Mouse (Mus musculus) kidney, adult 18-20 months (tissue): Measurements from ENCODE around the gene Pitpnm1.
A peak's percentile ranks its signal among the peaks of the same experiment; 100 is the strongest.

Source experiments
- DNase-seq: peaks from one replicate; pipeline ENCODE4 v3.0.0; 2021

Gene Pitpnm1

DNA sequence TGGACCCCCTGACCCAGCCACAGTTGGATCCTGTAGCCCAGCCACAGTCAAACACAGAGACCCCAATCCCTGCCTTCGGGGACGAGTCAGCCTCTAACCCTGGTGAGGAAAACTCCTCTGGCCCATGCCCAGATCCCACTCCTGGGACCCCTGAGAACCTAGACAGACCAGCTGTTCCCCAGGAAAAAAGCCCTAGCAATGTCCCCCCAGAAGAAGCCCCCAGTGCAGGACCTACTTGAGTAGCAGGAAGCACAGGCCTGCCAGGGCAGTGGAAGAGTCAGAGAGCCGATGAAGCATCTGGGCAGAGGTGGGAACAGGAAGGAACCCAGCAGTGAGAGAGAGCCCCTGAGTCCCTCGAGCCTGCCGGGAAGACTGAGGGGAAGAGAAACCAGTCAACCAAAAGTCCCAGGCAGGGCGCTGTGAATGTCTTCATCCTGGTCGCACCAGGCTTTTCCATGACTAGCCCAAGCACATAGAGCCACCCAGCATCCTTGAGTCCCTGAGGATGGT, 44.0 kb downstream of the Pitpnm1 start, which contains the start of gene Cabp4:
Cabp4 (minus strand) TSS at position 275 of the 510 bp plus-strand sequence.
- no peak for DNase-seq

DNA sequence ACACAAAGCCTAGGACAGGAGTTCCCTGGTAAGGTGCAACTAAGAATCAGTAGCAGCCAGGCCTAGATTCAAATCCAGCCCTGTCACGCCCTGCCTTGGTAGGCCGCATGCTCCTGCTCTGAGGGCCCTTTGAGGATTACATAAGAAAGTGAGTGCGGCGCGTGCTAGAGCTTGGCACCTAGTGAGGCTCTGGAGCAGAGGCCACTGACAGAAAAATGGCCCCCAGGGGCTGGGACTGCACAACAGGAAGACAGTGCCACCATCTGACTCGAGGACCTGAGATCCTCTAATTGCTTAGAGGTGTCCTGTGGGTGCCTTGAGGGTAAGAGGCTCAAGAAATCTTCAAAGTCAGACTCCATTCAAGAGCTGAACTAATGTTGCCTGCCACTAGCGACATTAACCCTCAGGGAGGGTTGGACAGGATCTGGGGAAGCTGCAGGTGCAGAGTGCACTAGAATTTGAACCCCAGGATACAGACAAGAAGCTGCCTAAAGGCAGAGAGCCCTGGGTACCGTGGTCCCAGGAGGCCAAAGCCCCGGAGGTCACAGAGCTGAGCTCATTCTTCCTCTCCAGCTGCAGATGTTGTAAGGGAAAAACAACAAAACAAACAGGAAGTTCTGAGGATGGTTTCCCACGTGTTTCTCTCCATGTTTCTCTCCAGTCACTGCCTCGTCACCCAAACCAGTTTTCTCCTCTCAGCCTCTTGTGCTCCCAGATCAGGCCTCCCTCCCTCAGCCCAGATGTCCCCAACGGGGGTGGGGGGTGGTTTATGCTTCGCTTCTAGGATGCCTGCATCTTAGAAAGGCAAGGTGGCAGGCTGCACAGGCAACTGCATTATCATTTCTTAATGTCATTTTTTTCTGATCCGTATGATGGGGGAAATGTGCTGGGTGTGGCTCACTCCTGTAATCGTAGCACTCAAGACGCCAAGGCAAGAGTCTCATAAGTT, 45.0 kb downstream of the Pitpnm1 start:
- no peak for DNase-seq

DNA sequence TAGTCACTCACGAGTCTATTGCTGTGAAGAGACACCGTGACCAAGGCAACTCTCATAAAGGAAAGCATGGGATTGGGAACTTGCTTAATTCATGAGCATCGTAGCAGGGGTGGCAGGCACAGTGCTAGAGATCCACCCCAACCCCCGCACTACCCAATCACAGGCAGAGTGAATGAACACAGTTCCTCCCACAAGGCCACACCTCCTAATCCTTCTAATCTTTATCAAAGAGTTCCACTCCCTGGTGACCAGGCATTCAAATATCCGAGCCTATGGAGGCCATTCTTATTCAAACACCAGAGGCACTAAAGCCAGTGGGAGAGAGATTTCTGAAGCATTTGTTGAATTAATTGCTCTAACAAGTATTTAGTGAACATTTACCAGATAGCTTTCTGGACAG, 46.1 kb downstream of the Pitpnm1 start:
- DNase-seq, result no peak

DNA sequence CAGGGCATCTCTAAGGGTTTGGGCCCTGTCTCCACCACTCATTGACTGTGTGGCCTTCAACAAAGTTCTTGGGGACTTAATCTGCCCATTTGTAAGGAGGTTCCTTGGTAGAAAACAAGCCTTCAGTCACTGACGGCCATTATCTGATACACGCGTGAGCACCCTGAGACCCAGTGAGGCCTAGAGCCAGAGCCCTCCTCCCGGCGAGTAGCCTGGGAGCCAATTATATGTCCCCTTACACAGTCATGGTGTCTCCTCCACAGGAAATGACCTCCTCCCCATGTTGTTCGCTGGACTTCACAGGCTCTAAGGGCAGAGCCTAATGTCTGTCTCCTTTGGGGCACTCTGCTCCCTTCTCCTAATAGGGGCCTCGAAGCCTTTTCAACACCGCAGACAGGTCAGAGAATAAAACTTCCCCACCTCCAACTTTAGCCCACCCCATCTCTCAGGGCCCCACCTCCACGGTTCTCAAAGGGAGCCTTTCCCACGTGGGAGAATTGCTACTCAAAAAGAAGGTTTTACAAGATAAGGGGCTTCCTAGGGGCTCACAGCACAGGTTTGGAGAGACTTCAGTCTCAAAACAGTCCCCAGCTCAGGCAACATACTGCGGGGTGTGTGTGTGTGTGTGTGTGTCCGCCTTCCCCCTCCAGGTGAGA, 46.7 kb downstream of the Pitpnm1 start:
- no peak for DNase-seq

DNA sequence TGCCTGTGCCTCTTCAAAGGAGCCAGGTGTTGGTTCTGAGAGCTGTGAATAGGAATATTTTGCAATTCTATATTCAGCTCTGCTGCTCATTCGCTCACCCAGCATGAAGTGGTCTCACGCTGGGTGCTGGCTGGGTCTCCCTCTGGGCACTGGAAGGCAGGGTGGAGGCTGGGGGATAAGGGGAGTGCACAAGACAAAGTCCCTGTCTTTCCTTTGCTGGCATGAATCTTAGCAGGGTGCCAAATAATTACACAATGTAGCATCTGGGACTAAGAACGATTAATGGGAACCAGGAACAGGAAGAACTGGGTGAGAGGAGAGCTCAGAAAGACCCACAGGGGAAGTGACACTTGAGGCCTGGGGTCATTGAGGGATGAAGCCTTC, 47.2 kb downstream of the Pitpnm1 start:
- DNase-seq, result no peak

DNA sequence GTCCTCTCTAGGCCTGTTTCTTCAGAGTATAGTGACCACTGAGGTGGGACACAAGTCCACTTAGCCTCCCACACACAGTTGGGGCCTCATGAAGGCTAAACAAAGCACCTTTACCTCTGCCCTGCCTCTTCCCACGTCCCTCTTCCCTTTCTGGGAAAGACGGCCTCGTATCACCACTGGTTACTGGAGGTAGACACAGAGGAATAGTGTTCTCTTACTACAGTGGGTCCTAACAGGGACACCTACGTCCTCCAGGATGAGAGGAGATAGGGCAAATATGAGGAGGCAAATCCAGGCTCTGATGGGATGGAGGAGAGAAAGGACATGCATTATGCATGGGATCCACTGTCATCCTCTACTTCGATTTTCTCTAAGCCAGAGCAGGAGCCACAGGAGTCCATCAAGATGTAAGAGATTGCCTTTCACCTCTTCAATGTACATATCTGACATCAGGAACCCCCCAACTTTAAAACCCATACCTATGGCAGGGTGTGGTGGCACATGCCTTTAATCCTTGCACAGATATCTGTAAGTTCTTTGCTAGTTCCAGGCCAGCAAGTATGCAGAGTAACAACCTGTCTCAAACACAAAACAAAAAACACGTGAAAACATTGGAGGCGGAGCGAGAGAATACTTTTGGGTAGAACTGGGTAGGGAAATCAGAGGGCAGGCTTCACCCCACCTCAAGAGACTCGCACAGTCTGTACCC, 48.1 kb downstream of the Pitpnm1 start:
- DNase-seq, result no peak

DNA sequence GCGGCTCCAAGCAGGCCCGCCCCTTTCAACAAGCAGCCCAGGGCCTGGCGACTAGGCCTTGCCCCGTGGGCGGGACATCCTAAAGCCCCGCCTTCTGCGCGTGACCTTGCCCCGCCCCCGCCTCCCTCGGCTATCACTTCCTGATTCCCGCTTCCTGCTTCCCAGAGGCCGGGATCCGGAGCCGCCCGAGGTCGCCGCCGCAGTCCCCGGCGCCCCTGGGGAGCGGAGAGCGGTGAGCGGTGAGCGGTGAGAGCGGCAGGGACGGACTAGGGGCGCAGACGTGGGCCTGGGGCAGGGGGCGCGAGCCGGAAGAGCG, 48.7 kb downstream of the Pitpnm1 start, which contains the start of gene Coro1b:
Coro1b (plus strand) TSS at position 129 of the 316 bp plus-strand sequence.
- peak; percentile 99 for DNase-seq

DNA sequence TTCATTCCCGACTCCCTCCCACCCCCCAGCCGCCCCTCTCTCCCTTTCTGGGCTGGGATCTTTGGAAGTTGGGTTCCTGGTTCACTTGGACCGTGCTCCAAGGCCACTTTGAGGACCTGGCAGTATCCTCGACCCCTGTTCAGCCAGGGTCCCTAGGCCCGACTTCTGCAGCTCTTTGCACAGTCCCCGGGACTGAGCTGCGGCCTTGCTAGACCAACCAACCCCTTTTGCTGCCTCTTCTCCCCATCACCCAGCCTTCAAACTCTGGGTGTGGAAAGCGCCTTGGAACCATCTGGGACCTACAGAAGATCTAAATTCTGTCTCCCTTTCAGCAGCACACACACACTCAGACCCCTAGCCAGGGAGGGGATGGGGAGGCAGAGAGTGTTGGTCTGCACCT, 49.0 kb downstream of the Pitpnm1 start:
- no peak for DNase-seq

DNA sequence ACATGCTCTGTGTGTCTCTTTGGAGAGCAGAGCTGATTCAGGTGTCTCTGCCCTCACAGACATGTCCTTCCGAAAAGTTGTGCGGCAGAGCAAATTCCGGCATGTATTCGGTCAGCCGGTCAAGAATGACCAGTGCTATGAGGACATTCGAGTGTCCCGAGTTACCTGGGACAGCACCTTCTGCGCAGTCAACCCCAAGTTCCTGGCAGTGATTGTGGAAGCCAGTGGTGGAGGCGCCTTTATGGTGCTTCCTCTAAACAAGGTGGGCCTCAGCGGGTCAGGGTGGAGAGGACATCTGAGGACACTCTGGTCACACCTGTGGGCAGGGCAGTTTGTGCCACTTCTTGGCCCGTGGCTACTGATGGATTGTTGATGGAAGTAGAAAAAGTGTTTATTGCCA, 49.5 kb downstream of the Pitpnm1 start:
- no peak for DNase-seq

DNA sequence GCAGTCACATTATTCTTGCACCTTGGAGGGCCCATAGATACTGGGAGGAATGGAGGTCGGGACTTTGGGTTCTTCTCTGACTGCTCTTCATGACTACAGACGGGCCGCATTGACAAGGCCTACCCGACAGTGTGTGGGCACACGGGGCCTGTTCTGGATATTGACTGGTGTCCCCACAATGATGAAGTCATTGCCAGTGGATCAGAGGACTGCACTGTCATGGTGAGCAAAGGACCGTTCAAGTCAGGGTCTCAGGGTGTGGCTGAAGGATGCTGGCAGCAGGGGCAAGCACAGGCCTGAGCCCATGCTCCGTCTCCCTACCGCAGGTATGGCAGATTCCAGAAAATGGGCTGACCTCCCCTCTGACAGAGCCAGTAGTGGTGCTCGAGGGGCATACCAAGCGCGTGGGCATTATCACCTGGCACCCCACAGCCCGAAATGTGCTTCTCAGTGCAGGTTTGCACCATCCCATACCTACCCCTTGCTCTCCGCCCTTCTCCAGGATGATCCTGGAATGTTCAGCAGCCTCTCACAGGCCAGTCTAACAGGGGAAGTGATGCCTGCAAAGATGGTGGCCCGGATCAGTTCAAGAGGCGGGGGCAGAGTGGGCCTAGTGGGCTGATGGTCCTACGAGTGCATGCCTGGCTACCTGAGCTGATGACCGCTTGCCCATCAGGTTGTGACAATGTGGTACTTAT, 50.1 kb downstream of the Pitpnm1 start:
- no peak for DNase-seq

DNA sequence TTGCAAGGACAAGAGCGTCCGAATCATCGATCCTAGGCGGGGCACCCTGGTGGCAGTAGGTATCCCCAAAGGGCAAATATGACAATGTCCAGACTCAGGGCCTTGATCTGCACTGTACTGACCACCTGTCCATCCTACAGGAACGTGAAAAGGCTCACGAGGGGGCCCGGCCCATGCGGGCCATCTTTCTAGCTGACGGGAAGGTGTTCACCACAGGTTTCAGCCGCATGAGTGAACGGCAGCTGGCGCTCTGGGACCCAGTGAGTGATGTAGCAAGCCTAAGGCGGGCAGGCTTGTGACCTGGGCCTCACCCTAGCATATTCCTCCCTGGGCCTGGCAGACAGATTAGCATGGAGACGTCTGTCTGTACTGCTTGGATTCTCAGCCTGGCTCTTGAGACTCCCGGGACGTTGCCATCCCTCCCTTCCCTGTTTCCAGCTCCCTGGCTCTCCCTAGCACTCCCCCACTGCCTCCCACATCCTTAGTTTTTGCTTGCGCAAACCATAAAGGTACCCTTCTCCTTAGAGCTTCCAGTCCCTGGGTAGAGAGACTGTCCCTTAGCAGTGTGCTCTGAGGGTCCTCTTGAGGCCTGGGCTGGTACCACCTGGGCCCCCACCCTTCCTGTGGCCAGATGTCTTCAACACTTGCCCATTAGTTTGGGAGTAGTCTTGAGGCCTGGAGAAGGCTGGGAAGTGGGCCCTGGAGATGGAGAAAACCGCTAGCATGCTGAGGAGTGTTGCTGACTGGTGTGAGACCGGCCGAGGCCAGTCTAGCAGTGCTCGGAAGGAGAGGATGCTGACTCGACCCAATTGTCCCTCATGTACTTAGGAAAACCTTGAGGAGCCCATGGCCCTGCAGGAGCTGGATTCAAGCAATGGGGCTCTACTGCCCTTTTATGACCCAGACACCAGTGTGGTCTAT, 51.0 kb downstream of the Pitpnm1 start:
- DNase-seq, result no peak

DNA sequence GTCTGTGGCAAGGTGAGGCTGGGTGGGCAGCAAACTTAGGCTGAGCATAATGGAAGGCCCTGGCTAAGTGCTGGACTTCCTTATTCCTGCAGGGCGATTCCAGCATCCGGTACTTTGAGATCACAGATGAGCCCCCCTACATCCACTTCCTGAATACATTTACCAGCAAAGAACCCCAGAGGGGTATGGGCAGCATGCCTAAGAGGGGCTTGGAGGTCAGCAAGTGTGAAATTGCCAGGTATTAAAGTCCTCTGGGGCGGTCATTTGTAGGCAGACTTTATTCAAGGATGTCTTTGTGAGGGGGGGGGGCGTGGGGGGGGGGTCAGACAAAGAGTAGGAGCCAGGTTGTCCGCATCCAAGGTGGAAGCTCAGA, 51.7 kb downstream of the Pitpnm1 start:
- DNase-seq, result no peak

DNA sequence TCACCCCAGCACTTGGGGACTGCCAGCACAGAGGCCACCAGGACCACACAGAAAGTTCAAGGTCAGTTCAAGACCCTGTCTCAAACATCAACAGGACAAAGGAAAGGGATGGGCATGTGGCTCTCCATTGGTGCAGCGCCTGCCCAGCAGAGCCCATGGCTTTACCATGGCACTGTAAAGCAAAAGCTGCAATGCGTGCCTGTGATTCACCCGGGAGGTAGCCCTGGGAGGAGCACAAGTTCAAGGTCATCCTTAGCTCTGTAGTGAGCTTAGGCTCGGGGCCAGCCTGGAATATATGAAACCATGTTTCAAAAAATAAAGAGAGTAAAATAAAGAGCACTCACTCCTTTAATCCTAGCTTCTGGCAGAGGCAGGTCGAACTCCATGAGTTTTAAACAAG, 52.1 kb downstream of the Pitpnm1 start:
- no peak for DNase-seq

DNA sequence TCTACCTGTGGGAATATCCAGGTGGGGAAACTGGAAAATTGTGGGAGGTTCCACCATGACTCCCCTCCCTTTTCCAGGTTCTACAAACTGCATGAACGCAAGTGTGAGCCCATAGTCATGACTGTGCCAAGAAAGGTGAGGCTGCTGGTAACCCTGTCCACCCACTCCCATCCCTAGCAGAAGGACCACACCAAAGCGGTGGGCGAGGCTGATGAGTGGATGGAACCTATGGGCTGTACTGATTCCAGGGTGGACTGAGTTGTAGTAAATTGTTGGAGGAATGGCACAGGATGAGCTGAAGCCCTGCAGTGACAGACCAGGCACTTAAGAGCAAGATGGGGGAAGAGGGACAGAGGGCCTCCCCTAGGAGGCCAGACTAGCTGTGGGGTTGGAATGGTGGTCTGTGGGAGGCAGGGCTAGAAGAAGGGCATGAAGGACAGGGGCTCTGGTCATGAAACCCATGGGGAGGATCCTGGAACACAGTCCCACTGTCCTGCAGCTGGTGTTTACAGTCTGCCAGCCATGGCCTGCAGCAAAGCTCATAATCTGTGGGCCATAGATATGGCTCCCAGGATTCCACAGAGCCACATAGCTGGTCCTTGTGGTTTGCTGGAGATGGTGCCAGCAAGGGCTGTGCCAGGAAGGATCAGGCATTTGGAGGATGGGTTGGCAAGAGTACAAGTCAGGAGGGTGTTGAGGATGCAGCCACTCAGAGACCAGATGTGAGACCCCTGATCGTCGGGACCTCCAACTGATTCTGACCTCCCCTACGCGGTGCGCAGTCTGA, 52.8 kb downstream of the Pitpnm1 start:
- DNase-seq, result no peak

DNA sequence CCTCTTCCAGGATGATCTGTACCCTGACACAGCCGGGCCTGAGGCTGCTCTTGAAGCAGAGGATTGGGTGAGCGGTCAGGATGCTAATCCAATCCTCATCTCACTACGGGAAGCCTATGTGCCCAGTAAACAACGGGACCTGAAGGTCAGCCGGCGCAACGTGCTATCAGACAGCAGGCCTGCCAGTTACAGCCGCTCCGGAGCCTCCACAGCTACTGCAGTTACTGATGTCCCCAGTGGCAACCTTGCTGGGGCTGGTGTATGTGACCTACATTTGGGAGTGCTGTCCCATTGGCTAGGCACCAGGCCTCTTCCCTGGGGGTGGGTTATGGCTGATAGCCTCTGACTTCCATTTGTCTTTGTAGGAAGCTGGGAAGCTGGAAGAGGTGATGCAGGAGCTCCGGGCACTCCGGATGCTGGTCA, 53.4 kb downstream of the Pitpnm1 start, which contains the start of gene Ptprcap:
Ptprcap (plus strand) TSS at position 373 of the 423 bp plus-strand sequence.
- no peak for DNase-seq

DNA sequence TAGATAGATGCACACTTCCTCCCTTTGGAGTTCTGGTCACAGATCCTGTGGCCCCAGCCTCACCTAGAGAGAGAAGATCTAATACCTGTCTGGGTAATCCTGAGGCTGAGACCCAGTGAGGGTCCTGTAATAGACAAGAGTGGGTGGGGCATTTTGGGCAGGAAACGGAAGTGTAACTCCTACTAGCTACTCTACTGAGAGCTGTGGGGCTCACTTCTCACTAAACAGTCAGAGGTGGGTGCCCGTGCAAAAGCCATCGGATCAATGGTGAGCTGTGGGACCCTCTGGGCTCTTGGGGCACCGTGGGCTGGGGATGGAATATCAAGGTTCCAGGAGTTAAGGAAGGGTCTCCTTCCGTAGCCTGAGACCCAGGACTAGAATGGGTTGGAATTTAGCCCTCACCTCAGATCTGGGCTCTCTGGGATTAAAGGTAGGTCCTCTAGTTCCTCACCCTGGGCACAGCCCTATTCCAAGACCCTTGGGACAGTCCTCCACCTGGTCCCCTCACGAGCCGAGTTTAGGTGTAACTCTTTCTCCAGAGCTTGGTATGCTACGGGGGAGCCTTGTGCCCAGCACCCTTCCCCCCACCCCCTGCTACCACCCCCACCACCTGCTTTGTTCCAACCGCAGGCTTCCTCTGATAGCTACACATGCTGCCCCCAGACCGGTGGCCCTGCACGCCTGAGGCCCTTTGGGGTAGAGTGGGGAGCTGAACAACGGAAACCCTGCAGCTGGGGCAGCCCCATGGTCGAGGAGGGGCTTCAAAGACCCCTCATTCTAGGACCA, 54.8 kb downstream of the Pitpnm1 start:
- DNase-seq, result no peak

DNA sequence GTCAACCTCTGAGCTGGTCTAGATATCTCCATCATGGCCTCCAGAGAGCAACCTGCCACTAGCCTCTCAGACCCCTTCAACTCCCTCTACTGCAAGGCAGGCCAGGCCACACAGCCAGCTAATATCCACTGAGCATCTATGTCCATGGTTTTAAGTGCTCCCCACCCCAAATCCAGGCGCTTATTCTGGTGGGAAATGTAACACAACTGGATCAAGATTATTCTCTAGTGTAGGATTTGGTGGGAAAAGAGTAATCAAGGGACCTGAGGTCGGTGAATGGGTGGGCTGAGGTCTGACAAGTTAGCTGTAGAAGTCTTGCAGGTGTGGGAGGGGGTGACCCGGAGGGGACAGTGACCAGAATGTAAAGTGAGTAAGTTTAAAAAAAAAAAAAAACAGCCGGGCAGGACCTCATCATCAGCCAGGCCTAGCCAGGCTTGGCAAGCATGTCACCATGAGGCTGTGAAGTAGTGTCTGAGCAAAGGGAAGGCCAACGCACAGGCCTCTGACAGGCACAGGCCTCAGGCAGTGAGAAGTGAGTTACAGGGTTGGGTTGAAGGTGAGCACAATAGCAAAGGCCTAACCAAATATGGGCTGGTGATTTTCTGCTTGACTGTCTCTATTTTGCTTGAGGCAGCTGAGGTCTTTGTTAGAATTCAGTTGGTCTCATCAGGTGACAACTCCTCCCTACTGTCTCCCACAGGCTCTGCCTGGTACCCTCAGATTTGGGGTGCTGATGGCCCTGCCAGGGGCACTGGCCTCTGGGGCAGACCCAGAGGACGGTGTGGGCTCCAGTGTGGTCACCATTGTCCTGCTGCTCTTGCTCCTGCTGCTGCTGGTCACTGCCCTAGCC, 55.6 kb downstream of the Pitpnm1 start:
- no peak for DNase-seq

DNA sequence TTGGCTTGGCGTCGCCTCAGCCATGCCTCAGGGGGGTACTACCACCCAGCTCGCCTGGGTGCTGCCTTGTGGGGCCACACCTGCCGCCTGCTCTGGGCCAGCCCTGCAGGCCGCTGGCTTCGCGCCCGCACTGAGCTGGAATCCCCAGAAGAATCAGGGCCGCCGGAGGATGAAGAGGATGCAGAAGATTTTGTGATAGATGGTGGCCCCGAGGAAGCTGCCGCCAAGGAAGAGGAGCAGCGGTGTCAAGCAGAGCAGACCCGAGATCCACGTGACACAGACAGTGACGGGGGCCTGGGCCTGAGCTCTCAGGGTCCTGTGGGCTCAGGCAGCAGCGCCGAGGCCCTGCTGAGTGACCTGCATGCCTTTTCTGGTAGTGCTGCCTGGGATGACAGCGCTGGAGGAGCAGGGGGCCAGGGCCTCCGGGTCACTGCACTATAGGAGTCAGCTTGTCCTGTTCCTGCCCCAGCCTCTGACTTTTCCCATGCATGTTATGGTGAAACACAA, 56.3 kb downstream of the Pitpnm1 start:
- no peak for DNase-seq

DNA sequence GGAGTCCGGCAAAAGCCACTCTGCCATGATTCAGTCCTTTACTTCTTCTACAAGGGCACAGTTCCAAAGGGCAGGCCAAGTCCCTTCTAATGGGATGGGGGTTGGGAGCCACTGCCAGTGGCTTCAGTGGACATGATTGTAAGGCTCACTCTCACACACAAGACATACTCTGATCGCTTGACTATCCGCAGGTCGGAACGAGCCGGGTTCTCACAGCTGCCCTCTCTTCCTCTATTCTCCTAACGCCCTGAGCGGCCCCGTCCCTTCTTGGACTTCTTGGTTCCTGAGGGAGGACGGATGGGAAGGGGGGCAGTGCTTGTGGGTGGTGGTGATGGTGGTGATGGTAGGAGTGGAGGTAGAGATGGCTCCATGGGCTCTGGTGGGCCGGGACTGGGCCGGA, 57.0 kb downstream of the Pitpnm1 start:
- no peak for DNase-seq
